Mouse (Mus musculus): ENCODE data around the gene Syt1. TPM values are rescaled to one million over a fixed set of nuclear protein-coding genes. Genes with fewer than 3 reads are reported as not detected.

Gene Syt1
- polyA plus RNA-seq, 1 experiment: 0.67 TPM

- no peak overlapping the region for H3K4me3 ChIP-seq (ENCODE audit: low read depth, low read length)
- H3K36me3 ChIP-seq (ENCODE audit: control insufficient read depth, insufficient read depth, low read length): no peaks in the 10 kb centered on the region
- no peak for TF ChIP-seq CTCF (IDR thresholded peaks at IDR 0.05; ENCODE audit: extremely low read depth, insufficient read length, insufficient replicate concordance, low read depth, low read length)
- TF ChIP-seq POLR2A (IDR thresholded peaks at IDR 0.05; ENCODE audit: low read depth, low read length): no peak
- WGBS: 53% methylated on average over 10 of the region's 10 CpGs
- peaks cover 3% of the 10 kb centered on the region; the same call in 1 of the 2 replicates for H3K4me1 ChIP-seq (ENCODE audit: control insufficient read depth, insufficient read depth, insufficient read length, low read length)
- H3K27ac ChIP-seq (ENCODE audit: insufficient read depth, low read depth, low read length): peak overlapping the region; percentile 23; the same call in 1 of the 2 replicates
- H3K27me3 ChIP-seq (ENCODE audit: control insufficient read depth, insufficient read depth, low read length): no peaks in the 10 kb centered on the region
Observed at GRCm38 (mm10) chr10:108455204-108455603, 555.6 kb downstream of the Syt1 start.

- Histone ChIP-seq H3K36me3 (ENCODE audit: control insufficient read depth, insufficient read depth, low read length) (no peaks in the 10 kb centered on the region), H3K4me1 (ENCODE audit: control insufficient read depth, insufficient read depth, insufficient read length, low read length) (peaks cover 3% of the 10 kb centered on the region; the same call in 1 of the 2 replicates), H3K27ac (ENCODE audit: insufficient read depth, low read depth, low read length) (peak overlapping the region; percentile 23; the same call in 1 of the 2 replicates), H3K27me3 (ENCODE audit: control insufficient read depth, insufficient read depth, low read length) (no peaks in the 10 kb centered on the region), H3K4me3 (ENCODE audit: low read depth, low read length) (no peak overlapping the region)
- 26% methylated on average over 11 of the region's 11 CpGs for WGBS
- no peak for TF ChIP-seq CTCF (IDR thresholded peaks at IDR 0.05; ENCODE audit: extremely low read depth, insufficient read length, insufficient replicate concordance, low read depth, low read length)
- no peak for TF ChIP-seq POLR2A (IDR thresholded peaks at IDR 0.05; ENCODE audit: low read depth, low read length)
Observed at GRCm38 (mm10) chr10:108454691-108455117, 556.1 kb downstream of the Syt1 start.

GRCm38 (mm10) chr10:108453561-108453960, 557.2 kb downstream of the Syt1 start:
- peaks cover 3% of the 10 kb centered on the region; the same call in 1 of the 2 replicates for H3K4me1 ChIP-seq (ENCODE audit: control insufficient read depth, insufficient read depth, insufficient read length, low read length)
- H3K27ac ChIP-seq (ENCODE audit: insufficient read depth, low read depth, low read length): no peak overlapping the region
- no peaks in the 10 kb centered on the region for H3K27me3 ChIP-seq (ENCODE audit: control insufficient read depth, insufficient read depth, low read length)
- TF ChIP-seq POLR2A (IDR thresholded peaks at IDR 0.05; ENCODE audit: low read depth, low read length) (no peak), CTCF (IDR thresholded peaks at IDR 0.05; ENCODE audit: extremely low read depth, insufficient read length, insufficient replicate concordance, low read depth, low read length) (no peak)
- H3K4me3 ChIP-seq (ENCODE audit: low read depth, low read length): no peak overlapping the region
- H3K36me3 ChIP-seq (ENCODE audit: control insufficient read depth, insufficient read depth, low read length): no peaks in the 10 kb centered on the region
- 16% methylated on average over 2 of the region's 2 CpGs for WGBS

GRCm38 (mm10) chr10:108452421-108452820, 558.4 kb downstream of the Syt1 start:
- TF ChIP-seq CTCF (IDR thresholded peaks at IDR 0.05; ENCODE audit: extremely low read depth, insufficient read length, insufficient replicate concordance, low read depth, low read length): no peak
- TF ChIP-seq POLR2A (IDR thresholded peaks at IDR 0.05; ENCODE audit: low read depth, low read length): no peak
- 92% methylated on average over 9 of the region's 9 CpGs for WGBS
- no peak overlapping the region for H3K4me3 ChIP-seq (ENCODE audit: low read depth, low read length)
- H3K4me1 ChIP-seq (ENCODE audit: control insufficient read depth, insufficient read depth, insufficient read length, low read length): peaks cover 4% of the 10 kb centered on the region; the same call in 1 of the 2 replicates
- no peak overlapping the region for H3K27ac ChIP-seq (ENCODE audit: insufficient read depth, low read depth, low read length)
- no peaks in the 10 kb centered on the region for H3K36me3 ChIP-seq (ENCODE audit: control insufficient read depth, insufficient read depth, low read length)
- H3K27me3 ChIP-seq (ENCODE audit: control insufficient read depth, insufficient read depth, low read length): no peaks in the 10 kb centered on the region

- 86% methylated on average over 8 of the region's 8 CpGs for WGBS
- no peak overlapping the region for H3K4me3 ChIP-seq (ENCODE audit: low read depth, low read length)
- TF ChIP-seq CTCF (IDR thresholded peaks at IDR 0.05; ENCODE audit: extremely low read depth, insufficient read length, insufficient replicate concordance, low read depth, low read length) (no peak), POLR2A (IDR thresholded peaks at IDR 0.05; ENCODE audit: low read depth, low read length) (no peak)
Observed at GRCm38 (mm10) chr10:108451516-108451915, 559.3 kb downstream of the Syt1 start.

GRCm38 (mm10) chr10:108450401-108450800, 560.4 kb downstream of the Syt1 start:
- TF ChIP-seq CTCF (IDR thresholded peaks at IDR 0.05; ENCODE audit: extremely low read depth, insufficient read length, insufficient replicate concordance, low read depth, low read length) (no peak), POLR2A (IDR thresholded peaks at IDR 0.05; ENCODE audit: low read depth, low read length) (no peak)
- no peak overlapping the region for H3K27ac ChIP-seq (ENCODE audit: insufficient read depth, low read depth, low read length)

More at GRCm38 (mm10) chr10:108451516-108451915, 559.3 kb downstream of the Syt1 start:
- Histone ChIP-seq H3K36me3 (ENCODE audit: control insufficient read depth, insufficient read depth, low read length) (no peaks in the 10 kb centered on the region), H3K4me1 (ENCODE audit: control insufficient read depth, insufficient read depth, insufficient read length, low read length) (peaks cover 10% of the 10 kb centered on the region), H3K27ac (ENCODE audit: insufficient read depth, low read depth, low read length) (no peak overlapping the region), H3K27me3 (ENCODE audit: control insufficient read depth, insufficient read depth, low read length) (no peaks in the 10 kb centered on the region)

GRCm38 (mm10) chr10:108448421-108448820, 562.4 kb downstream of the Syt1 start:
- WGBS: 81% methylated on average over 11 of the region's 11 CpGs
- peaks cover 12% of the 10 kb centered on the region for H3K4me1 ChIP-seq (ENCODE audit: control insufficient read depth, insufficient read depth, insufficient read length, low read length)
- H3K27ac ChIP-seq (ENCODE audit: insufficient read depth, low read depth, low read length): no peak overlapping the region

More at GRCm38 (mm10) chr10:108450401-108450800, 560.4 kb downstream of the Syt1 start:
- Histone ChIP-seq H3K4me1 (ENCODE audit: control insufficient read depth, insufficient read depth, insufficient read length, low read length) (peaks cover 10% of the 10 kb centered on the region), H3K36me3 (ENCODE audit: control insufficient read depth, insufficient read depth, low read length) (no peaks in the 10 kb centered on the region), H3K27me3 (ENCODE audit: control insufficient read depth, insufficient read depth, low read length) (no peaks in the 10 kb centered on the region), H3K4me3 (ENCODE audit: low read depth, low read length) (no peak overlapping the region)
- 91% methylated on average over 4 of the region's 4 CpGs for WGBS

More at GRCm38 (mm10) chr10:108448421-108448820, 562.4 kb downstream of the Syt1 start:
- TF ChIP-seq POLR2A (IDR thresholded peaks at IDR 0.05; ENCODE audit: low read depth, low read length) (no peak), CTCF (IDR thresholded peaks at IDR 0.05; ENCODE audit: extremely low read depth, insufficient read length, insufficient replicate concordance, low read depth, low read length) (no peak)
- Histone ChIP-seq H3K36me3 (ENCODE audit: control insufficient read depth, insufficient read depth, low read length) (no peaks in the 10 kb centered on the region), H3K4me3 (ENCODE audit: low read depth, low read length) (no peak overlapping the region), H3K27me3 (ENCODE audit: control insufficient read depth, insufficient read depth, low read length) (no peaks in the 10 kb centered on the region)
